Mouse (Mus musculus) liver, adult 2 months (tissue): Measurements from ENCODE around the gene Nanos1.
A peak's percentile ranks its signal among the peaks of the same experiment; 100 is the strongest.

Source experiments
- CTCF ChIP-seq: fragments of 200-500 bp; IDR thresholded peaks from 2 replicates; pipeline ENCODE4 v1.5.1; 2011; ENCODE audit warnings: low read depth, low read length, control low read depth
- POLR2A ChIP-seq: fragments of 200-500 bp; IDR thresholded peaks from 2 replicates; pipeline ENCODE4 v1.6.1; 2011; ENCODE audit warnings: low read length, control low read depth; ENCODE audit not compliant: insufficient read depth; ENCODE audit errors: extremely low read depth

GRCm38 (mm10) chr19:60790551-60791161 is 34.9 kb downstream of the Nanos1 start, which contains the start of gene Eif3a:
- TF ChIP-seq CTCF (no peak), POLR2A (peak; percentile 96)
